Mouse (Mus musculus): ENCODE measurements around the gene Gm7075. TPM values are rescaled to one million over a fixed set of nuclear protein-coding genes. Genes with fewer than 3 reads are reported as not detected.
A peak's percentile ranks its signal among the peaks of the same experiment; 100 is the strongest.
"Not testable (repeated sequence)": the region's sequence is repeated elsewhere in the genome, so short reads cannot be mapped to it uniquely, and the experiment has no call there.

Gm7075 gene
- polyA plus RNA-seq, 2 experiments from 2014 or later = not detected

DNA sequence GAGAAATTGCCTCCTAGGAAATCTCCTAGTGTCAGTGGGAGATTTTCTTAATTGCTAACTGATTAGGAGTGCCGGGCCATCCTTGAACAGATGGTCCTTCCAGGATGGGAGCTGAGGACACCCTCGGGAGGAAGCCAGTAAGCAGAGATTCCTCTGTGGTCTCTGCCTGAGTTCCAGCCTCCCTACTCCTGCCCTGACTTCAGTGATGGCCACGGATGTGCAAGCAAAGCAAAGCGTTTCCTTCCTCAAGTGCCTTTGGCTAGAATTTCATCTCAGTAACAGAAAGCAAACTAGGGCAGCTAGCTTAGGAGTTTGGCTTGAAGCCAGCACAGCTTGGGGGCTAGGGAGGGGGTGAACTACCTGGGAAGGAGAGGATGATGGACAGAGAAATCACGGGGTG, 4.5 kb downstream of the Gm7075 start:
- ATAC-seq = no peak

DNA sequence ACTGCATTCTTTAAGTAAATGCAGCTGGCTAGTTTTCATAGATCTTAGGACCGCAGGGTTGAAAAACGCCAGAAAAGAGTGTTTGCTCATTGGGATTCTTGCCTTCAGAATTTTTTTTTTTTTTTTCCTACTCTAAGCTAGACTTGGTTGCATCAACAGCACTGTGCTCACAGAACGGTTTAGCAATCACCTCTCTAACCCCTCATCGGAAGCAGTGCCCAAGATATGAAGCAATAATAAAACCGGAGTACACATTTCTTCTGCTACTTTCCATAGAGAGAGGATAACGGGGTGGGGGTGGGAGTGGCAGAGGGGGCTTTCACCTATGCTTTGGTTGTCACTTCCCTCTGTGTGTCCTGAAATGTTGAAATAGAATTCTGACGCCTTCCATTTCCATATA, 5.7 kb downstream of the Gm7075 start:
- ATAC-seq = no peak

DNA sequence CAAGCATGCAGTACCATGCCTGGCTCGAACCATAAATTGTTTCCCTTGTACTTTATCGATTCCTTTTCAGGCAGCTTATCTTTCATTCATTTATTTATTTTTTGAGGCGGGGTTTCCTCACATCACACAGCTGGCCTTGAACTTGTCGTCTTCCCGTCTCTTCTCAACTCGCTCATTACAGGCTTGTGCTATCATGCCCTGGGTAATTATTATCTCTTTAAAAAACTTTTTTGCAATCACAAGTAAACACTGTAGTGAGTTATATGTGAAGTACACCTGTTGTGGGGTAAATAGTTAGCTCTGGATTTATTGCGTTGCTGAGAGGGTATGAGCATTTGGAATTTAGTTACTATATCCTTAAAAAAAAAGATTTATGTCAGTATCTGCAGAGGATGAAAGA, 6.3 kb downstream of the Gm7075 start:
- ATAC-seq = no peak

DNA sequence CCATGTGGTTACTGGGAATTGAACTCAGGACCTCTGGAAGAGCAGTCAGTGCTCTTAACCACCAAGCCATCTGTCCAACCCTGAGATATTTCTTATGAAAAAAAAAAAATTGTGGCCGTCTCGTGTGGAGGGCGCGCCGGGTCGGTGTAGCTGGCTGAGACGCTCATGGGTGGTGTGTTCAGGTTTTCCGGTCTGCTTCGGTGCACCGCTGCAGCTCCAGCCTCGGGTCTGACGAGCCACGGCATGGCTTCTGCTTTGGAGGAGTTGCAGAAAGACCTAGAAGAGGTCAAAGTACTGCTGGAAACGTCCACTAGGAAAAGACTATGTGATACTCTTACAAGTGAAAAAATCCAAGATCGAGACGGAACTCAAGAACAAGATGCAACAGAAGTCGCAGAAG, 8.8 kb downstream of the Gm7075 start:
- ATAC-seq = no peak

DNA sequence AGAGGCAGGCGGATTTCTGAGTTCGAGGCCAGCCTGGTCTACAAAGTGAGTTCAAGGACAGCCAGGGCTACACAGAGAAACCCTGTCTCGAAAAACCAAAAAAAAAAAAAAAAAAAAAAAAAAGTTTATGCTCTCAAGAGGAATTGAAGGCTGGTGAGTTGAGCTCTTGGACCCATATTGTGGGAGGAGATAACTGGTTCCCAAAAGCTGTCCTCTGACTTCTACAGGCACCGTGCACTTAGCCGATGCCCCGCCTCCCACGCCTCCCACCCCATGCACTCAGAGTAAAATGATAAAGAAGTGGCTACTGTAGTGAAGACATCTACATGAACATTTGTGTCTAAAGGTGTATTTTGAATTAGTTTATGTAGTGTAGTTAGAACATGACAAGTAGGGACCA, 9.9 kb downstream of the Gm7075 start:
- not testable (repeated sequence) for ATAC-seq

DNA sequence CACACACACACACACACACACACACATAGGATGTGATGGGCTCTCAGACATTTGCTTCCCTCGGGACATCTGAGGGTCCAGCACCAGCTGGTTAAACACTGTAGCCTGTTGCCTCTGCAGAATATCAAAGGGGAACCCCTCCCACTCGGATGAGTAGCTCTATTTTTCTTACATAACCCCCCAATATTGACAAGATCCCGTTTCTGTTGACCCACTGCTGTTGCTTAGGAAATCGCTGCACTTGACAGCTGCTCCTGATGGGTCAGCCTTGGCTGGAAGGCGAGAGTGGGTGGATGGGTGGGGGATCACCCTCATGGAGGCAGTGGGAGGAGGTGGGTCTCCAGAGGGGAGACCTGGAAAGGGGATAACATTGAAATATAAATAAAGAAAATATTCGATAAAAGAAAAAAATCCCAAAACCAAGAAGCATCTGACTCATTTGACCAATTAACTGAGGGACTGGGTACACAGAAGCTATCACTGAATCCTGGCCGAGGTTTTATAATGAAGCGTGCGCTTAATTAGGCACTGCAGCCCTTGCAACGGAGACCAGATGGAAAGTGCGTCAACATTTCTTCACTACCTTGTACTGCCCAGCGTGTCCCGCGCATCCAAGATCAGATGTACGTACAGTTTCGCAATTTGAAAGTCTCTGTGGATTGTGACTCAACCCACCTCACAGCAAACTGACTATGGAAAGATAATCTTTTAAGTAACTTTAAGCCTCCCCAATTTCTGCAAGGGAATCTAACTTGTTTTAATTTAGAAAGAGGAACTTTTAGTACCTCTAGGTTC, 11.2 kb downstream of the Gm7075 start:
- ATAC-seq = no peak

DNA sequence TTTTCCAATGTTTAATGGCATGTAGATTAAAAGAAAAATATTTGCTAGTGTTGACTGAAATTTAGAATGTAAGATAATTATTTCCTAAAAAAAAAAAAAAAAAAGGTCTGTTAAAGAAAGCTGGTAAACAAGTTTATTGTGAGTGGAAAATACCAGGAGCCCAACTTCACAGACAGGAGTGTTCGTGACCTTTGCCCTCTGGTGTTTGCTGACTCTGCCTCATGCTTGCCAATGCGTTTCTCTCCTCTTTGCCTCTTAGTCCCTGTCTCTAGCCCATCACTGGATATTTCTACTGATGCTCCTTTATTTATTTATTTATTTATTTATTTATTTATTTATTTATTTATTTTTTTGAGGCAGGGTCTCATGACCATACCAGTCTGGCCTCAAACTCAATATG, 18.0 kb downstream of the Gm7075 start:
- no peak for ATAC-seq

DNA sequence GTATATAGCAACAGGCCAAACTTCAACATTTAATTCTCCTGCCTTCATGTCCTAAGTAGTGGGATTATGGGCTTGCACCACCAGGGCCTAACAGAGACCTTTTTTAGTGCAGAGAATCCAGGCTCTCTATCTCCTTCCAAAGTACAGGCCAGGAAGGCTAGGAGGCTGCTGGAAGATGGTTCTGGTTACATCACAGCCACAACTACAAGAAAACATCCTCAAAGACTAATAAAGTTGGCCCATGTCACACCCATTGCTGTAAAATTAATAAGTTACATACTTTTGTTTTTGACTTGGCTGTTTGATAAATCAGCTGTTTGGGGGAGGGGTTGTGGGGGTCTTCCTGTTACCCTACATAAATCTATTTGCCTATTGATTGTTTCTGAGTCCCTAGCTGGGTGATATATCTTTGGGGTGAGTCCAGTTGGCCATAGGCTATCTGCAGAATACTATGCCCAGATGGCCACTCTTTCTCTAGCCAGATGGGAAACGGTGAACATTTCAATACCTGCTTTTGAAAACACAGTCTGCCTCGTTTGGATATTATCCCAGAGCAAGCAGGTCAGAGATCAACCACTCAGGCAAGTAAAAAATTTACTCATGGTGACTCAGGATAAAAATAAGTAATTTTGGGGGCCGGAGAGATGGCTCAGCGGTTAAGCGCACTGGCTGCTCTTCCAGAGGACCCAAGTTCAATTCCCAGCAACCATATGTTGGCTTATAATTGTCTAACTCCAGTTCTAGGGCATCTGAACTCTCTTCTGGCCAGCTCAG, 18.7 kb downstream of the Gm7075 start:
- no peak for ATAC-seq

DNA sequence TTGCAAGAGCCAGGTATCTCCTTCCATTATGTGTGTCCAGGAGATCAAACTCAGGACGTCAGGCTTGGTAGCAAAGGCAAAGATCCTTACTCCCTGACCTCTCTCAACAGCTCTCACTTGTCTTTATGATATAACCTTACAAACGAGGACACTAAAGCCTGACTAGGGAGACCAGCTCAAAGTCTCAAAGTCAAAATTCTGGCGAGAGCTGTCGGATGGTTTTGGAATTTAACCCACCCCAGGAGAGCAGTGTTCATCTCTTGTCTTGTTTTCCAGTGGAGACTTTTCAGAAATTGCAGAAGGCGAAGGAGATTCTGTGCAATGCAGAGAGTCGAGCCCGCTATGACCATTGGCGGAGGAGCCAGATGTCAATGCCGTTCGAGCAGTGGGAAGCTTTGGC, 24.6 kb downstream of the Gm7075 start:
- no peak for ATAC-seq

DNA sequence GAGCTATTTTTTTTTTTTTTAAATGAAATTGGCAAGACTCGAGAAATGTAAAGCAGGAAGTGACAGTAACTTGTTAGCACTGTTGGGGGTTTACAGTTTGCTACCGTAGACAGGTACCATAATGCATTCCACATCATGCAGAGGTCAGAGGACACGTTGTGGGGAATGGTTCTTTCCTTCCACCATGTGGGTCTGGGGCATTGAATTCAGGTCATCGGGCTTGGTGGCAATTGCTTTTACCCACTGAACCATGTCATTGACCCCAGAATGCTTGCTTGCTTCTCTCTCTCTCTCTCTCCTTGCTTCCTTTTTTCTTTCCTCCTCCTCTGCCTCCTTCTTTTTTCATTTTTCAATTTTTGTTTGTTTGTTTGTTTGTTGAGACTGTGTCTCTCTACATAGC, 32.6 kb downstream of the Gm7075 start:
- no peak for ATAC-seq

DNA sequence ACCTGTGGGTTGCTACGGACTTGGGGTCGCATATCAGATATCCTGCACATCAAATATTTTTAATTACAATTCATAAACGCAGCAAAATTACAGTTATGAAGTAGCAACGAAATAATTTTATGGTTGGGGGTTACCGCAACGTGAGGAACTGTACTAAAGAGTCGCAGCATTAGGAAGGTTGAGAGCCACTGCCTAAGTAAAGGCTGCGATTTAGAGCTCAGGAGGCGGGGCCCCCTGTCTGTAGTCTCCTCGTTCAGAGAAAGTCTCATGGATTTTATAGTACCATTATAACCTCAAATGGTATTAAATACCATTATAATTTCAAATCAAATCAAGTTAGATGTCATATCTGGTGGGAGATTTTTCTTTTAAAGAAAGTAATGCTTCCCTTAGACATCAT, 34.6 kb downstream of the Gm7075 start:
- no peak for ATAC-seq

DNA sequence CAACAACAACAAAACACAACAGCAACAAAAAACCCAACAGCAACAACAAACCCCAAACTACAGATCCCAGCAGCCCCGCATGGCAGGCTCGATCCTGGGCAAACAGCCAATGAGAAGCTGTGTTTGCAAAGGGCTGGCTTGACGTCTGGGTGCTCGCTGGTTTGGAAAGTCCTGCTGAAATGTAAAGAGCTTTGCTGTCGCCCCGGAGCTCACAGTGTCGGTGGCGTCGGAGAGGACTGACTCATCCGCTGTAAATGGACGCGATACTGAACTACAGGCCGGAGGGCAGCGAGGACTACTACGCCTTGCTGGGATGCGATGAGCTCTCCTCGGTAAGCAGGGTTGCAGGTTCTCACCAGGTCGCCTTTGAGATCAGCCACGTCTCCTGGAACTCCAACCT, 35.1 kb downstream of the Gm7075 start:
- ATAC-seq = peak; percentile 69

DNA sequence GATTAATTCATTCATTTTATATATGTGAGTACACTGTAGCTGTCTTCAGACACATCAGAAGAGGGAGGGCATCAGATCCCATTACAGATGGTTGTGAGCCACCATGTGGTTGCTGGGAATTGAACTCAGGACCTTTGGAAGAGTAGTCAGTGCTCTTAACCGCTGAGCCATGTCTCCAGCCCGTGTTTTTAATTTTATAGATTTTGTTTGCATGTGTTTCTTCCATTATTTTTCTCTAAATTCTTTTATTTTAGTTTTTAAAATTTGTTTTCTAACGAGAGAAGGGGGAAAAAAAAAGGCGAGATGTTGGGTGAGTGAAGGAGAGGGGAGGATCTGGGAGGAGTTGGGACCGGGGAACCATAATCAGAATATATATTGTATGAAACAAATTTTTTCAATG, 35.7 kb downstream of the Gm7075 start:
- ATAC-seq = not testable (repeated sequence)

DNA sequence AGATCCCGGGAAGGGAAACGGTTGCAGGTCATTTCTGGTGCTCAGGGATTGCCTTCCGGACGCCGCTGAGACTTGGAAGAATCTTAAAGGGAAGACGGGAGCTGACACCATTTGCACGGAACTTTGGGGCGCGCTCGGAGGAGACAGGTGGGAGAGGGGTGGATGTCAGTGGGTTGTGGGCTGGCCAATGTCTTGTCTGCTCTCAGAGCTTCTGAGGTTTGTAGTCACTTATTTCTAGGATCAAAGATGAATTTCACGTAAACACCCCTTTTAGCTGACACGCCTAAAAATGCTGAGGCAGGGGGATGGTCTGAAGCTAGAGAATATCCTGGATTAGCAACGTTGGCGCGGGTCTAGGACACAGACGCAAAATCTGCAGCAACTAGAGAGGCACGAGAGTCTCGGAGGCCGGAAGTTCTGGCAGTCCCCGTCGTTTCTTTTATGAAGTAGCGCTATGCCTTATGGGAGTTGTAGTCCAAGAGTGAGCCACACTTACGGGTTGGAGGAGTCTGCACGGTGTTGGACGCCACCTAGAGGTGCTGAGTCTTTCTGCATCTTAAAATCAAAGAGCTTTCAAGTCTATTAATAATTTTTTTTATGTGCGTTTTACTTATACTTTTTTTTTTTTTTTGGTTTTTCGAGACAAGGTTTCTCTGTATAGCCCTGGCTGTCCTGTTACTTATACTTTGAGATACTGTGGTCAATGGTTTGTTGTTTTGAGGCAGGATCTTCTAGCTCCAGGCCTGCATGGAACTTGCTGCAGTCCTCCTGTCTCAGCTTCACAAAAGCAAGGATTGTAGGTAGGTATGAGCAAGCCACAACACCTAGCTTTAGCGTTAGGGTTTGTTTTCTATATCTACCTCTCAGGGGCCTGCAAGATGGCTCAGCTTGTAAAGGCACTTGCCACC, 39.0 kb downstream of the Gm7075 start, which contains the start of gene Dnajc12:
Dnajc12 (plus strand) TSS at position 72 of the 908 bp plus-strand sequence.
- ATAC-seq = peak; percentile 92

DNA sequence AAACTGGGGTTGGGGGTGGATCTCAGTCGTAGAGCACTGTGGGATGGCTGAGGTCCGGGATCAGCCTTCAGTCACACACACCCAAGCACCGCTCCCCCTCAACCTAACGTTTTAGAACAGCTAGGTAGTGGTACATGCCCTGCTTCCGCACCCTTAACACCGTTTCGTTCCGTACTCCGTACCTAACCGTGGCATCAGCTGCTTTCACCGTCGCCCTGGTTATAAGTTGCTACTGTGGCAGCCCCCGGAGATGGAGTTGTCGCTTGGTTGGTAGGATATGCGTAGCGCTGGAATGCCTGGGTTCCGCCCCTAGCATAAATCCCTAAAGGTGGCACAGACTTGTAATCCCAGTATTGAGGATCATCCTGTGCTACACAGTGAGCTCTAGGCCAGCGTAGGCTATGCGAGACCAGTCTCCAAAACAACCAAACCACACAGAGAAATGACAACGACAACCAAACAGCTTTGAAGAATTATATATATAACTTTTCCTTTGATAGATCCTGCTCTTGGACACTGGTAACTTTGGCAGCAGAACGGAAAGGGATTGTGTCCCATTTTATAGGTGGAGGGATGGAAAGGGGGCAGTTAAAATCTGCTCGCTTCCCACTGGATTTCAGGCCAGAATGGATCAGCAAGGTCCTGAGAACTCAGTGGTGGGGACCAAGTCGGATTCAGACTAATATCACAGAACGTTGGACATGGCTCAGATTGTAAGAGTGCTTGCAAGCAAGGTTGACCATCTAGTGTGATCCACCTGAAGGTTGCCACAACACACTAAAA, 39.9 kb downstream of the Gm7075 start, which contains the start of gene Sirt1:
Sirt1 (minus strand) TSS at position 207 of the 783 bp plus-strand sequence.
- ATAC-seq = peak; percentile 28

DNA sequence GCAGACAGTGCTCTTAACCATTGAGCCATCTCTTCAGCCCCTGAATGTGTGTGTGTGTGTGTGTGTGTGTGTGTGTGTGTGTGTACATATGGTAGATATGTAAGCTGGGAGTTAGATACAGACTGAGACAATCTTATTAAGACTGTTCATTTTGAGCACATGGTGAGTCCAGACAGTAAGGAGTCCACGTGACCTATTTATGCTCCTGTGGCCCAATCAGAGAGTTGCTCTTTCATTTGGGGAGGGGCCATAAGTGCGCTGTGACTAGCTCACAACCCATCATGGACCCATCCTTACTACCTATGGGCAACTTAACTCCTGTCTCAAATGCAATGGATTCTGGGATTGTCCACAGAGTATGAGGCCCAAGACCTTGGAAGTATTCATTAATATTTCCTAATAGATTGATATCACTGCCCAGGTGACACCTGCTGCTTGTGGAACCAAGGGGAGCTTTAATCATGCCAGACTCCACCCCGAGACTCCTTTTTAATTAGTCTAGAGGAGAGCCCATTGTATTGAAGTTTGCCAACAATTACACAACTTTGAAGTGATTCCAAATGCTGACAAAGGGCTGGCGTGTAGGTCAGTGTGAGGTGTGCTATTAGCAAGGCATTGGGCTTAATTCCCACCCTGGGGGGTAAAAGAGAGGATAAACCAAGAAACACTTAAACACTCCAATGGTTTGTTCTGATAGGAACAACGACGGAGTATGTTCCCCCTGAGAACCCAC, 42.5 kb downstream of the Gm7075 start:
- ATAC-seq = no peak

DNA sequence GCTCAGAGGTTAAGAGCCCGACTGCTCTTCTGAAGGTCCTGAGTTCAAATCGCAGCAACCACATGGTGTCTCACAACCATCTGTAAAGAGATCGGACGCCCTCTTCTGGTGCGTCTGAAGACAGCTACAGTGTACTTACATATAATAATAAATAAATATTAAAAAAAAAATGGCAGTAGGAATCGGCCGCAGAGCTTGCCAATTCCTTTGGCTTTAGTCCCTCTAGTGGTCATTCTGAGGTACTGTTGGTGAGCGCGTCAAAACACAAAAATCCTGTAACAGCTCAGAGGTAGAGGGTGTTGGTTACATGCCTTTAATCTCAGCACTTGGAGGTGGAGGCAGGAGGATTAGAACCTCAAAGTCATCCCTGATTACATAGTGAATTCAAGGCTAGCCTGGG, 44.1 kb downstream of the Gm7075 start:
- peak; percentile 61 for ATAC-seq

DNA sequence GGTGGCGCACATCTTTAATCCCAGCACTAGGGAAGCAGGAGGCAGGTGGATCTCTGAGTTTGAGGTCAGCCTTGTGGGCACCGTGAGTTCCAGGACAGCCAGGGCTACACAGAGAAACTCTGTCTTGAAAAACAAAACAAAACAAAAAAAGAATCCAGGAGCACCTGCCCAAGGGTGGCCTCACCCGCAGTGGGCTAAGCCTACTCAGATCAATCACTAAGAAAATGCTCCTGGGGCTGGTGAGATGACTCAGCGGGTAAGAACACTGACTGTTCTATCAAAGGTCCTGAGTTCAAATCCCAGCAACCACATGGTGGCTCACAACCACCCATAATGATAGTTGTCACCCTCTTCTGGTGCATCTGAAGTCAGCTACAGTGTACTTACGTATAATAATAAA, 45.3 kb downstream of the Gm7075 start:
- ATAC-seq = no peak
